Mouse (Mus musculus) liver, postnatal 0 days (tissue): Measurements from ENCODE around the gene Dip2a. TPM values are rescaled to one million over a fixed set of nuclear protein-coding genes. Genes with fewer than 3 reads are reported as not detected.

Experiments
- ATAC-seq: fragments of 200-750 bp; cut with Nextera tagmentation; 2 replicates; pipeline ENCODE4 v1.8.0; 2017; ENCODE audit warnings: mild to moderate bottlenecking, moderate library complexity
- DNase-seq: peaks from one replicate; pipeline ENCODE4 v3.0.0-alpha.2; 2016
- H3K27ac ChIP-seq: fragments of 300-500 bp; sonication (generic); 2 replicates; pipeline ENCODE4 v1.5.1; 2014; ENCODE audit warnings: antibody characterized with exemption, moderate library complexity, mild to moderate bottlenecking, low read depth
- H3K27me3 ChIP-seq: fragments of 300-500 bp; sonication (generic); 2 replicates; pipeline ENCODE4 v1.6.1; 2014; ENCODE audit warnings: low read length, control low read depth, mixed read lengths; ENCODE audit not compliant: insufficient read depth
- H3K36me3 ChIP-seq: fragments of 300-500 bp; sonication (generic); replicated peaks from 2 replicates; pipeline ENCODE4 v1.6.1; 2014; ENCODE audit warnings: mild to moderate bottlenecking, control low read depth, low read length, moderate library complexity, mixed read lengths; ENCODE audit not compliant: insufficient read depth
- H3K4me1 ChIP-seq: fragments of 300-500 bp; sonication (generic); 2 replicates; pipeline ENCODE4 v1.6.1; 2014; ENCODE audit warnings: antibody characterized with exemption, mild to moderate bottlenecking, control low read depth; ENCODE audit not compliant: insufficient read depth
- H3K4me2 ChIP-seq: fragments of 300-500 bp; sonication (generic); 2 replicates; pipeline ENCODE4 v1.6.1; 2014; ENCODE audit warnings: low read depth, mild to moderate bottlenecking, low read length, moderate library complexity, mixed read lengths
- H3K4me3 ChIP-seq: fragments of 300-500 bp; sonication (generic); 2 replicates; pipeline ENCODE4 v1.5.1; 2014; ENCODE audit warnings: low read depth, low read length
- H3K9ac ChIP-seq: fragments of 300-500 bp; sonication (generic); replicated peaks from 2 replicates; pipeline ENCODE4 v1.6.1; 2014; ENCODE audit warnings: mild to moderate bottlenecking, moderate library complexity
- H3K9me3 ChIP-seq: fragments of 300-500 bp; sonication (generic); 2 replicates; pipeline ENCODE4 v1.6.1; 2016; ENCODE audit warnings: mild to moderate bottlenecking, control low read depth, low read length, mixed read lengths
- CTCF ChIP-seq: sonication (generic); IDR thresholded peaks from 2 replicates; pipeline ENCODE4 v1.5.1; 2016; ENCODE audit warnings: antibody characterized with exemption, low read depth
- EP300 ChIP-seq: IDR thresholded peaks from 2 replicates; pipeline ENCODE4 v1.6.1; 2016; ENCODE audit warnings: antibody characterized with exemption, low read depth, mild to moderate bottlenecking
- WGBS: fragments of 180-500 bp; shearing (Covaris S2); extraction: QIAGEN DNeasy Blood & Tissue Kit; methylation state at CpG from one replicate; pipeline ENCODE4 v1.1.7; 2014; ENCODE audit not compliant: insufficient replicate concordance; 5-methylcytosine and 5-hydroxymethylcytosine counted together
- polyA plus RNA-seq: library from polyadenylated mRNA; unstranded; fragments of >200 nt; fragmentation: Nextera tagmentation; extraction: Ambion mirVana; gene quantifications from 2 replicates; pipeline ENCODE4 v1.2.1, GENCODE M21; 2015

The Dip2a gene
- polyA plus RNA-seq, 1 experiment from 2014 or later, result 0.97 TPM

DNA sequence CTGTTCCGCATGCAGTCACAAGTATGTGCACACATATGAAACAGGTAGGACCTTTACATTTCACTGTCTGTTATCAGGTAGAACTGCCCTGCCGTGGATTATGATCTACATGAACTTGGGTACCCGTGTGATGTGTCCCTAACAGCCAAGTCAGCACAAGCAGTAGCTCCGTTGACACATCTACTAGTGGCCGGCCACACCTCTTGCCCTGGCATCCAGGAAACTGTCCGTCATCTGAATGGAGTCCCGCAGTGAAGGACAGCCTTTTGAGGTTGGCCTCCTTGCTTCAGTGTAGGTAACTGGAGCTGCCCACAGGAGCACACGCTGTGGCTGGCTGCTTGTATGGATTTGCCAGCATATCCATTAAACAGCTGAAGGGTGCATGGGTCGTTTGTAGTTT is 126.9 kb downstream of the Dip2a start:
- H3K9ac ChIP-seq, result no peak overlapping the region
- H3K27me3 ChIP-seq, result no peaks in the 10 kb centered on the region
- no peak overlapping the region for H3K4me2 ChIP-seq
- no peak overlapping the region for H3K4me3 ChIP-seq
- WGBS, result 73% methylated on average over 9 of the region's 9 CpGs
- H3K4me1 ChIP-seq, result no peaks in the 10 kb centered on the region
- ATAC-seq (no peak), DNase-seq (peak; percentile 6)
- H3K36me3 ChIP-seq, result 0 out of 2 replicates have a peak, but pooled peaks cover 2% of the 10 kb centered on the region
- no peak for TF ChIP-seq EP300
- no peak for TF ChIP-seq CTCF
- peaks cover 10% of the 10 kb centered on the region for H3K9me3 ChIP-seq
- H3K27ac ChIP-seq, result no peak overlapping the region

DNA sequence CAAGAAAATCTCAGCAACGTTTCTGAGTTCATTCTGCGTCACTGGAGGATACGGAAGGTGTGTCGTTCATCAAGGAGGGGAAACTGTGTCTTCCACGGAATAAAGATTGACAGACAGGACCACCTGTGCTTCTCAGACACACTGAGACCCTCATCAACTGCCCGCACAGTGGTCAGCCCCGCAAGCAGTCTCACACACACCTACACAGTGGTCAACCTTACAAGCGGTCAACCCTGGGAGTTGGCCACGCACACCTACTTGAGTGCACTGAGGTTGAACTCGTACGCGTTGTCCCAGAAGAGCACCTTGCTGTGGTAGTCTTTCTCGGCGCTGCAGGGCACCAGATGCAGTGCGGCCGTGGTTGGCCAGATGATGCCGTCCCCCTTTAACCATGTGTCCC is 128.0 kb downstream of the Dip2a start:
- Histone ChIP-seq H3K4me1 (no peaks in the 10 kb centered on the region), H3K4me3 (no peak overlapping the region), H3K9ac (no peak overlapping the region), H3K4me2 (no peak overlapping the region), H3K27ac (no peak overlapping the region), H3K9me3 (peaks cover 10% of the 10 kb centered on the region), H3K36me3 (0 out of 2 replicates have a peak, but pooled peaks cover 2% of the 10 kb centered on the region), H3K27me3 (no peaks in the 10 kb centered on the region)
- no peak for TF ChIP-seq CTCF
- no peak for TF ChIP-seq EP300
- 86% methylated on average over 17 of the region's 17 CpGs for WGBS
- DNase-seq (peak; percentile 11), ATAC-seq (no peak)

DNA sequence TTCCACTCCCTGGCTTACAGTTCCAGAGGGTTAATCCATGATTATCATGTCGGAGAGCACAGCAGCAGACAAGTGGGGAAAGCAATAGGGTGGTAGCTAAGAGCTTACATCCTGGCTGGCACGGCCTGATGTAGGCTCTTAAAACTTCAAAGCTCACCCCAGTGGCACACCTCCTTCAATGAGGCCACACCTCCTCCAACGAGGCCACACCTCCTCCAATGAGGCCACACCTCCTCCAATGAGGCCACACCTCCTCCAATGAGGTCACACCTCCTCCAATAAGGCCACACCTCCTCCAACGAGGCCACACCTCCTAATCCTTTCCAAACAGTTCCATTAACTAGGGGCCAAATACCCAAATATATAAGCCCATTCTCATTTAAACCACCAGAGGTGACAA is 130.9 kb downstream of the Dip2a start:
- Histone ChIP-seq H3K4me2 (no peak overlapping the region), H3K9ac (no peak overlapping the region), H3K4me3 (no peak overlapping the region), H3K27me3 (no peaks in the 10 kb centered on the region), H3K36me3 (0 out of 2 replicates have a peak, but pooled peaks cover 2% of the 10 kb centered on the region), H3K4me1 (no peaks in the 10 kb centered on the region), H3K9me3 (peaks cover 10% of the 10 kb centered on the region), H3K27ac (no peak overlapping the region)
- DNase-seq, result peak; percentile 11
- ATAC-seq, result no peak
- 76% methylated on average over 4 of the region's 4 CpGs for WGBS
- TF ChIP-seq CTCF (no peak), EP300 (no peak)

DNA sequence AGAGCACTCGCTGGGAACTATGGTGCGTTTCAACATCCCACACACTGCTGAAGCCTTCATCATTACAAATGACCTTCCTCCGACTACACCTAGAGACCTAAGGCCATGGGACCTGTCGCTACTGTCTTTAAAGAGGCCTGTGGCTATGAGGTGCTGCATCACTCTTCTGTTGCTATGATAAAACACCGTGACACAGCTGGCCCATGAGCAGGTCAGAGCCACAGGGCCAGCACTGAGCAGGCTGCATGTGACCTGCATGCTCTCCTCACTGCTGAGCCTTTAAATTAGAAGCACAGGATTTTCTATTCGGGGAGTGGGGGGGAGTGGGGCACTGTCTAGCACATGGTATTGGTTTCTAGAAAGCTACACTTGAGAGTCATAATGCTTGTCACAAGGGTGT is 133.0 kb downstream of the Dip2a start:
- WGBS, result 84% methylated on average over 6 of the region's 6 CpGs
- no peak overlapping the region for H3K9ac ChIP-seq
- no peak overlapping the region for H3K4me3 ChIP-seq
- 0 out of 2 replicates have a peak, but pooled peaks cover 2% of the 10 kb centered on the region for H3K36me3 ChIP-seq
- peaks cover 10% of the 10 kb centered on the region for H3K9me3 ChIP-seq
- DNase-seq, result no peak
- TF ChIP-seq EP300 (no peak), CTCF (no peak)
- no peaks in the 10 kb centered on the region for H3K27me3 ChIP-seq
- no peaks in the 10 kb centered on the region for H3K4me1 ChIP-seq
- H3K4me2 ChIP-seq, result no peak overlapping the region
- no peak for ATAC-seq
- no peak overlapping the region for H3K27ac ChIP-seq

DNA sequence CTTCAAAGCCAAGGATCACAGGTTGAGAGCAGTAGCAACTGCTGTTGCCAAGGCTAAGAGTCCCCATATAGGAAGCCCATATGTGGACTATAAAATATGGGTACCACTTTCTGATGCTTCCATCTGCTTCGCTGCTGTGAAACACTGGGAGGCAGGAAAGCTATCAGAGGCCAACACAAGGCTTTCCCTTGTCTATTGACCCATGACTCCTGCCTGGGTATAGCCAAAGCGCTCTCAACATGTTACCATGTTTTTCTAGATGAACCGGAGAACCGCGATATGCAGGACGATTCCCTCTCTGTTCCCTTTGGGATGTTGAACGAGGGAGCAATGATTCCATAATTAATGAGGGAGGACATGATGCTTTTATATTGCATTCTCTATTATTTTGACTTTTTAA is 134.3 kb downstream of the Dip2a start:
- WGBS, result 90% methylated on average over 7 of the region's 7 CpGs

More for the DNA sequence above, 134.3 kb downstream of the Dip2a start:
- H3K4me1 ChIP-seq, result no peaks in the 10 kb centered on the region
- no peak for DNase-seq
- no peak overlapping the region for H3K9ac ChIP-seq
- no peak overlapping the region for H3K4me3 ChIP-seq
- H3K27me3 ChIP-seq, result no peaks in the 10 kb centered on the region
- H3K36me3 ChIP-seq, result 0 out of 2 replicates have a peak, but pooled peaks cover 1% of the 10 kb centered on the region
- H3K27ac ChIP-seq, result no peak overlapping the region
- H3K4me2 ChIP-seq, result no peak overlapping the region
- ATAC-seq, result no peak
- TF ChIP-seq EP300 (no peak), CTCF (no peak)
- peaks cover 10% of the 10 kb centered on the region for H3K9me3 ChIP-seq

Other genes starting within 250 kb of the Dip2a start
- not detected in 2 replicates for gene Slc5a4b, start 234.3 kb downstream of the Dip2a start, polyA plus RNA-seq
- gene Slc5a4a, start 197.8 kb downstream of the Dip2a start, polyA plus RNA-seq, result not detected in 2 replicates
- 2.7 and 3.0 TPM in 2 replicates for gene Prmt2, start 107.4 kb downstream of the Dip2a start, polyA plus RNA-seq
- 0.14 and 0.23 TPM in 2 replicates for gene S100b, start 91.4 kb downstream of the Dip2a start, polyA plus RNA-seq
- gene AC141477.1, start 95.2 kb upstream of the Dip2a start, polyA plus RNA-seq, result 1.2 TPM in 1 of 2 replicates, not detected in the other
- gene Pcnt, start 97.5 kb upstream of the Dip2a start, polyA plus RNA-seq, result 4.5 and 5.4 TPM in 2 replicates
- gene 2610028H24Rik, start 103.8 kb upstream of the Dip2a start, polyA plus RNA-seq, result not detected in 2 replicates
- 14.9 and 18.2 TPM in 2 replicates for gene Mcm3ap, start 123.6 kb upstream of the Dip2a start, polyA plus RNA-seq
- 2.5 and 2.7 TPM in 2 replicates for gene Ybey, start 123.8 kb upstream of the Dip2a start, polyA plus RNA-seq
- gene Lss, start 186.3 kb upstream of the Dip2a start, polyA plus RNA-seq, result 14.5 and 15.8 TPM in 2 replicates
- gene Spatc1l, start 217.0 kb upstream of the Dip2a start, polyA plus RNA-seq, result not detected in 2 replicates
- gene Ftcd, start 230.4 kb upstream of the Dip2a start, polyA plus RNA-seq, result 171 TPM in 2 replicates